Mouse (Mus musculus): ENCODE data around the gene Hip1. TPM values are rescaled to one million over a fixed set of nuclear protein-coding genes. Genes with fewer than 3 reads are reported as not detected.
"Not testable (repeated sequence)": the region's sequence is repeated elsewhere in the genome, so short reads cannot be mapped to it uniquely, and the experiment has no call there.

Gene Hip1
- polyA plus RNA-seq, 3 experiments from 2014 or later = 5.2 to 45.4 (median 6.7) TPM

GRCm38 (mm10) chr5:135433861-135434260, 111.1 kb downstream of the Hip1 start:
- ATAC-seq = no peak

- ATAC-seq = no peak
These were observed 113.8 kb downstream of the Hip1 start for GRCm38 (mm10) chr5:135431111-135431510.

- no peak for ATAC-seq
These were observed 116.1 kb downstream of the Hip1 start for GRCm38 (mm10) chr5:135428786-135429185.

- ATAC-seq = no peak
These were observed 134.7 kb downstream of the Hip1 start for GRCm38 (mm10) chr5:135410266-135410665.

- ATAC-seq = no peak
These were observed 136.8 kb downstream of the Hip1 start for GRCm38 (mm10) chr5:135408114-135408513.

- no peak for ATAC-seq
These were observed 139.5 kb downstream of the Hip1 start for GRCm38 (mm10) chr5:135405437-135405836.

- ATAC-seq = no peak
These were observed 140.3 kb downstream of the Hip1 start for GRCm38 (mm10) chr5:135404623-135405022.

GRCm38 (mm10) chr5:135400244-135400643, 144.7 kb downstream of the Hip1 start:
- ATAC-seq = peak; percentile 75

- no peak for ATAC-seq
These were observed 145.5 kb downstream of the Hip1 start for GRCm38 (mm10) chr5:135399382-135399781.

GRCm38 (mm10) chr5:135395826-135396225, 149.1 kb downstream of the Hip1 start:
- ATAC-seq = no peak

- ATAC-seq = peak; percentile 94
These were observed 150.7 kb downstream of the Hip1 start, which contains the start of gene Pom121 for GRCm38 (mm10) chr5:135394004-135394823. Gene Pom121, minus strand, starts transcription at chr5:135394546.

- no peak for ATAC-seq
These were observed 161.1 kb downstream of the Hip1 start for GRCm38 (mm10) chr5:135383771-135384170.

- no peak for ATAC-seq
These were observed 162.2 kb downstream of the Hip1 start for GRCm38 (mm10) chr5:135382746-135383145.

GRCm38 (mm10) chr5:135381356-135381925, 163.5 kb downstream of the Hip1 start:
- no peak for ATAC-seq

- ATAC-seq = no peak
These were observed 164.2 kb downstream of the Hip1 start for GRCm38 (mm10) chr5:135380681-135381080.

- ATAC-seq = no peak
These were observed 168.6 kb downstream of the Hip1 start for GRCm38 (mm10) chr5:135376341-135376740.

GRCm38 (mm10) chr5:135375167-135375566, 169.8 kb downstream of the Hip1 start:
- no peak for ATAC-seq

- no peak for ATAC-seq
These were observed 171.3 kb downstream of the Hip1 start for GRCm38 (mm10) chr5:135373601-135374000.

- no peak for ATAC-seq
These were observed 173.7 kb downstream of the Hip1 start for GRCm38 (mm10) chr5:135371195-135371594.

- peak; percentile 90 for ATAC-seq
These were observed 174.9 kb downstream of the Hip1 start, which contains the start of gene Nsun5 for GRCm38 (mm10) chr5:135369787-135370654. Gene Nsun5, plus strand, starts transcription at chr5:135369953.

GRCm38 (mm10) chr5:135369196-135369595, 175.7 kb downstream of the Hip1 start:
- ATAC-seq = not testable (repeated sequence)

- no peak for ATAC-seq
These were observed 176.6 kb downstream of the Hip1 start for GRCm38 (mm10) chr5:135368312-135368711.

- ATAC-seq = no peak
These were observed 177.1 kb downstream of the Hip1 start for GRCm38 (mm10) chr5:135367841-135368240.

Measured in inflammation-experienced regulatory T-cells, adult 6 months (primary cell).